Mouse (Mus musculus): ENCODE measurements around the gene Cdkn1a. TPM values are rescaled to one million over a fixed set of nuclear protein-coding genes. Genes with fewer than 3 reads are reported as not detected.

Cdkn1a gene
- 3.9 TPM for polyA plus RNA-seq (2014; fragmentation: Illumina TruSeq; extraction: RNeasy Lipid Tissue Mini Kit (QIAGEN cat#74804); ENCODE audit: low read depth, low replicate concordance)

DNA sequence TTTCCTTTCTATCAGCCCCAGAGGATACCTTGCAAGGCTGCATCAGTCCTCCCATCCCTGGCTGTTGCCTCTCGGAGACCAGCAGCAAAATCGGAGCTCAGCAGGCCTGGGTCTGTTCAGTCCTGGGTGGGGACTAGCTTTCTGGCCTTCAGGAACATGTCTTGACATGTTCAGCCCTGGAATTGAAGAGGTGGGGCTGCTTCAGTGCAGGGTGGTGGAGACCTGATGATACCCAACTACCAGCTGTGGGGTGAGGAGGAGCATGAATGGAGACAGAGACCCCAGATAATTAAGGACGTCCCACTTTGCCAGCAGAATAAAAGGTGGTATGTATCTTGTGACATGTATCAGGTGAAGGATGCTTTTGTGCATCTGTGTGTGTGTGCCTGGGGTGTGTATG, at the start of gene Cdkn1a:
TSS of gene Cdkn1a (plus strand) at position 201 of the 400 bp plus-strand sequence.

GRCm38 (mm10) chr17:29113591-29114352, 23.0 kb downstream of the Cdkn1a start, which contains the start of gene Rab44:
Gene Rab44, plus strand, starts transcription at chr17:29114145.

Other genes starting within 250 kb of the Cdkn1a start
- gene Pnpla1, start 232.6 kb upstream of the Cdkn1a start, polyA plus RNA-seq (2014; fragmentation: Illumina TruSeq; extraction: RNeasy Lipid Tissue Mini Kit (QIAGEN cat#74804); ENCODE audit: low read depth, low replicate concordance): 0.15 TPM
- gene 4930539E08Rik, start 175.7 kb upstream of the Cdkn1a start, polyA plus RNA-seq (2014; fragmentation: Illumina TruSeq; extraction: RNeasy Lipid Tissue Mini Kit (QIAGEN cat#74804); ENCODE audit: low read depth, low replicate concordance): 3.5 TPM
- gene Pxt1, start 147.1 kb upstream of the Cdkn1a start, polyA plus RNA-seq (2014; fragmentation: Illumina TruSeq; extraction: RNeasy Lipid Tissue Mini Kit (QIAGEN cat#74804); ENCODE audit: low read depth, low replicate concordance): 42.1 TPM
- 37.3 TPM for gene Kctd20, start 139.0 kb upstream of the Cdkn1a start, polyA plus RNA-seq (2014; fragmentation: Illumina TruSeq; extraction: RNeasy Lipid Tissue Mini Kit (QIAGEN cat#74804); ENCODE audit: low read depth, low replicate concordance)
- gene Stk38, start 83.0 kb upstream of the Cdkn1a start, polyA plus RNA-seq (2014; fragmentation: Illumina TruSeq; extraction: RNeasy Lipid Tissue Mini Kit (QIAGEN cat#74804); ENCODE audit: low read depth, low replicate concordance): 46.0 TPM
- gene Srsf3, start 58.3 kb upstream of the Cdkn1a start, polyA plus RNA-seq (2014; fragmentation: Illumina TruSeq; extraction: RNeasy Lipid Tissue Mini Kit (QIAGEN cat#74804); ENCODE audit: low read depth, low replicate concordance): 177 TPM
- not detected for gene Rab44, start 23.2 kb downstream of the Cdkn1a start, polyA plus RNA-seq (2014; fragmentation: Illumina TruSeq; extraction: RNeasy Lipid Tissue Mini Kit (QIAGEN cat#74804); ENCODE audit: low read depth, low replicate concordance)
- gene Cpne5, start 147.2 kb downstream of the Cdkn1a start, polyA plus RNA-seq (2014; fragmentation: Illumina TruSeq; extraction: RNeasy Lipid Tissue Mini Kit (QIAGEN cat#74804); ENCODE audit: low read depth, low replicate concordance): 2.0 TPM
- gene Ppil1, start 173.2 kb downstream of the Cdkn1a start, polyA plus RNA-seq (2014; fragmentation: Illumina TruSeq; extraction: RNeasy Lipid Tissue Mini Kit (QIAGEN cat#74804); ENCODE audit: low read depth, low replicate concordance): 9.2 TPM
- 37.5 TPM for gene BC004004, start 177.8 kb downstream of the Cdkn1a start, polyA plus RNA-seq (2014; fragmentation: Illumina TruSeq; extraction: RNeasy Lipid Tissue Mini Kit (QIAGEN cat#74804); ENCODE audit: low read depth, low replicate concordance)
- 0.22 TPM for gene Pi16, start 226.7 kb downstream of the Cdkn1a start, polyA plus RNA-seq (2014; fragmentation: Illumina TruSeq; extraction: RNeasy Lipid Tissue Mini Kit (QIAGEN cat#74804); ENCODE audit: low read depth, low replicate concordance)

Data from testis, adult 10 weeks (tissue).